Mouse (Mus musculus): ENCODE measurements at regions not wholly inside any gene's neighbourhood (a gene's known extent, or its start where the extent isn't known, plus 50 kb on each side); places are given as distances from the start of the nearest gene placed in this dataset. TPM values are rescaled to one million over a fixed set of nuclear protein-coding genes. Genes with fewer than 3 reads are reported as not detected.

- ATAC-seq (ENCODE audit: low FRiP score) = 0 out of 2 replicates have a peak, but pooled peaks have one; percentile 41
- H3K27ac ChIP-seq = 0 out of 2 replicates have a peak overlapping the region, but pooled peaks have one; percentile 12
- no peaks in the 10 kb centered on the region for H3K36me3 ChIP-seq
- H3K9ac ChIP-seq = no peak overlapping the region
- no peak overlapping the region for H3K4me3 ChIP-seq
- no peaks in the 10 kb centered on the region for H3K9me3 ChIP-seq
- 39% methylated on average over 2 of the region's 2 CpGs for WGBS
- H3K27me3 ChIP-seq = no peaks in the 10 kb centered on the region
- peaks cover 8% of the 10 kb centered on the region; the same call in 1 of the 2 replicates for H3K4me1 ChIP-seq (replicated peaks)
- no peak overlapping the region for H3K4me2 ChIP-seq
Measured at GRCm38 (mm10) chr3:33219271-33220065, 76.4 kb upstream of the Pex5l start.

GRCm38 (mm10) chr3:33218291-33218690, 75.2 kb upstream of the Pex5l start:
- Histone ChIP-seq H3K4me1 (replicated peaks) (peaks cover 8% of the 10 kb centered on the region; the same call in 1 of the 2 replicates), H3K36me3 (no peaks in the 10 kb centered on the region), H3K4me2 (no peak overlapping the region), H3K27ac (no peak overlapping the region), H3K9me3 (no peaks in the 10 kb centered on the region), H3K4me3 (no peak overlapping the region), H3K9ac (no peak overlapping the region), H3K27me3 (no peaks in the 10 kb centered on the region)
- peak; percentile 58; the same call in 1 of the 2 replicates for ATAC-seq (ENCODE audit: low FRiP score)
- 26% methylated on average over 2 of the region's 2 CpGs for WGBS

- H3K27me3 ChIP-seq = no peaks in the 10 kb centered on the region
- H3K4me2 ChIP-seq = 0 out of 2 replicates have a peak overlapping the region, but pooled peaks have one; percentile 8
- no peak overlapping the region for H3K9ac ChIP-seq
- ATAC-seq (ENCODE audit: low FRiP score) = peak; percentile 93
- peak overlapping the region; percentile 71 for H3K27ac ChIP-seq
- 53% methylated on average over 18 of the region's 18 CpGs for WGBS
- no peak overlapping the region for H3K4me3 ChIP-seq
- peaks cover 8% of the 10 kb centered on the region; the same call in 1 of the 2 replicates for H3K4me1 ChIP-seq (replicated peaks)
- H3K36me3 ChIP-seq = no peaks in the 10 kb centered on the region
- H3K9me3 ChIP-seq = no peaks in the 10 kb centered on the region
Measured at GRCm38 (mm10) chr3:33217360-33218034, 74.5 kb upstream of the Pex5l start.

GRCm38 (mm10) chr3:33211224-33211817, 68.3 kb upstream of the Pex5l start:
- H3K9me3 ChIP-seq = no peaks in the 10 kb centered on the region
- WGBS = 76% methylated on average over 4 of the region's 4 CpGs
- ATAC-seq (ENCODE audit: low FRiP score) = no peak
- no peaks in the 10 kb centered on the region for H3K36me3 ChIP-seq
- H3K4me1 ChIP-seq (replicated peaks) = no peaks in the 10 kb centered on the region
- H3K9ac ChIP-seq = no peak overlapping the region
- H3K4me2 ChIP-seq = no peak overlapping the region
- no peaks in the 10 kb centered on the region for H3K27me3 ChIP-seq
- no peak overlapping the region for H3K27ac ChIP-seq
- no peak overlapping the region for H3K4me3 ChIP-seq

Small RNA genes lying in the stretch of these regions (microRNA-seq; reads per million reads assigned to microRNA genes)
- gene Gm27974 = not detected

Data from hindbrain, embryonic 13.5 days (tissue).